Mouse (Mus musculus): ENCODE results near the gene Ftsj1.

DNA sequence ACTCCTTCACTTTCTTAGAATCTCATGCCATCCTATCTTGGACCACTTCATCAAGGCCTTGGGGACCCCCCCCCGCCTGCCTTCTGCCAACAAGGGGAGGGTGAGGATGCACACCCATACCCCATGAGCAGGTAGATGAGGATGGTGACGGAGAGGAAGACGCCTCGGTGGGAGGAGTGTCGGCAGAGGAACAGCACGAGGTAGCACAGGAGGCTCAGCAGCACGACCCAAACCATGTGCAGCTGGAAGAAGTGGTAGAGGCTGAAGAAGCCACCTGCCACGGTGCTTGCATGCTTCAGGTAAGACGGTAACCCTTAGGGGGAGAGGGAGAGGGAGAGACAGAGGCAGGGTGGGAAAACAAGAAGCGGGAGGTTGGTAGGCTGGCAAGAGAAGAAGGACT is 48.1 kb downstream of the Ftsj1 start:
- TF ChIP-seq POLR2A (IDR thresholded peaks at IDR 0.05; ENCODE audit: low read depth, low read length) (no peak), CTCF (IDR thresholded peaks at IDR 0.05; ENCODE audit: extremely low read depth, insufficient read length, insufficient replicate concordance, low read depth, low read length) (no peak)

Data from small intestine, adult 2 months (tissue).